8 mouse cellular contexts compared by ENCODE assay signal in the genomic region with DNA sequence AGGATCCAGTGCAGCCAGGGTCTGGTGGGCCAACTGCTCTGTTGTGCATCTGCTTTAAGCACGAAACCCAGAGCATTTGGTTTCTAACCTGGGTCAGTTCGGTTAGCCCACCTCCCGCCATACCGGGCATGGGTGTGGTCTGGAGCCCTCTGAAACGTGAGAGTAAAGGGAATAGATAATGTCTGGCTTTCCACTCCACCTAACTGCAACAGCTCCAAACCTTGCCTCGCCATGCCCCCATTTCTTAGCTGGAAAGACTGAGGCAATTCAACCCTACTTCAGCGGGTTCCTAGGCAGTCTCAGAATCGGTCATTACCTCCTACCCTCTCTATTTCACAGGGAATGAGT. TPM values are rescaled to one million over a fixed set of nuclear protein-coding genes. Genes with fewer than 3 reads are reported as not detected.
DNase-seq lines count a peak whose midpoint lies in the region; ATAC-seq and TF ChIP-seq lines count a peak whose summit lies in the region.

No protein-coding gene starts in this region.

- 22% methylated on average over 8 of the region's 8 CpGs for WGBS in thymus, adult 2 months
- WGBS in liver, embryonic 14.5 days (ENCODE audit: insufficient replicate concordance), result 12% methylated on average over 8 of the region's 8 CpGs

- peak; percentile 53 for ATAC-seq in liver, embryonic 14.5 days (ENCODE audit: insufficient read depth)

- DNase-seq in gastrocnemius, adult 2 months, result peak; percentile 19
- no peak for DNase-seq in gastrocnemius, postnatal 14 days
- DNase-seq in thymus, adult 2 months, result no peak
- DNase-seq in thymus, postnatal 4 days, result no peak
- no peak for DNase-seq in liver, embryonic 14.5 days (ENCODE audit: low read depth in 3 of 3, low spot score in 3 of 3)
- DNase-seq in urinary bladder, postnatal 4 days (ENCODE audit: low spot score in 2 of 2), result no peak
- no peak for DNase-seq in adrenal gland, postnatal 25 days
- no peak for DNase-seq in kidney, adult 8-10 months

- no peak for TF ChIP-seq CTCF in gastrocnemius, adult 2 months (IDR thresholded peaks at IDR 0.05)
- no peak for TF ChIP-seq CTCF in thymus, adult 2 months (IDR thresholded peaks at IDR 0.05; ENCODE audit: borderline replicate concordance, control insufficient read depth, extremely low read depth, insufficient read depth, low read length, poor library complexity)
- TF ChIP-seq CTCF in liver, embryonic 14.5 days (IDR thresholded peaks at IDR 0.05; ENCODE audit: low read depth), result no peak

- H3K27me3 ChIP-seq in thymus, adult 2 months (ENCODE audit: control insufficient read depth, insufficient read depth, low read length), result no peaks in the 10 kb centered on the region
- no peaks in the 10 kb centered on the region for H3K27me3 ChIP-seq in liver, embryonic 14.5 days (ENCODE audit: control insufficient read depth, insufficient read depth, low read length)

- no peak for TF ChIP-seq EP300 in liver, embryonic 14.5 days (IDR thresholded peaks at IDR 0.05; ENCODE audit: low read depth)

- TF ChIP-seq POLR2A in thymus, adult 2 months (IDR thresholded peaks at IDR 0.05; ENCODE audit: control insufficient read depth, extremely low read depth, insufficient read depth, low read length, poor library complexity), result no peak

- intact Hi-C loops in gastrocnemius, adult 2 months (cut with DNase I), result no loop called here
- intact Hi-C loops in gastrocnemius, postnatal 14 days (cut with DNase I; ENCODE audit: low total_unique reads), result no loop called here

- H3K27ac ChIP-seq in gastrocnemius, adult 2 months, result peak overlapping the region; percentile 86
- no peak overlapping the region for H3K27ac ChIP-seq in thymus, adult 2 months (ENCODE audit: control insufficient read depth, insufficient read depth, low read length)
- no peak overlapping the region for H3K27ac ChIP-seq in liver, embryonic 14.5 days

- H3K9ac ChIP-seq in liver, embryonic 14.5 days (replicated peaks), result peak overlapping the region; percentile 65

- peak overlapping the region; percentile 90 for H3K4me3 ChIP-seq in gastrocnemius, adult 2 months
- peak overlapping the region; percentile 68 for H3K4me3 ChIP-seq in thymus, adult 2 months (ENCODE audit: control insufficient read depth, insufficient read depth, low read length)
- peak overlapping the region; percentile 71 to 82 for H3K4me3 ChIP-seq in liver, embryonic 14.5 days (ENCODE audit: insufficient read depth in 1 of 2, low read depth in 2 of 2, low read length in 2 of 2)

- H3K4me1 ChIP-seq in thymus, adult 2 months (replicated peaks; ENCODE audit: control insufficient read depth, insufficient read depth, low read length), result peaks cover 23% of the 10 kb centered on the region
- peaks cover 6 to 19% of the 10 kb centered on the region in 2 experiments; a peak in 3 of 4 replicates for H3K4me1 ChIP-seq in liver, embryonic 14.5 days (replicated peaks; ENCODE audit: control insufficient read depth in 2 of 2, insufficient read depth in 2 of 2, low read length in 1 of 2)

- no peaks in the 10 kb centered on the region for H3K9me3 ChIP-seq in liver, embryonic 14.5 days (ENCODE audit: control insufficient read depth, low read length)

- H3K36me3 ChIP-seq in thymus, adult 2 months (ENCODE audit: control insufficient read depth, insufficient read depth, low read length), result 0 out of 2 replicates have a peak, but pooled peaks cover 4% of the 10 kb centered on the region
- H3K36me3 ChIP-seq in liver, embryonic 14.5 days (replicated peaks; ENCODE audit: control insufficient read depth, insufficient read depth, low read depth), result no peaks in the 10 kb centered on the region

- H3K4me2 ChIP-seq in liver, embryonic 14.5 days (ENCODE audit: low read depth), result peak overlapping the region; percentile 70

RNA-seq across cellular contexts. Expression of a gene that starts 0.4 kb away (rescaled TPM):
- 1 to 10 TPM; 3.5 TPM for total RNA-seq in gastrocnemius, adult 2 months (2021)
- 1 to 10 TPM; 4.5 to 5.0 TPM for total RNA-seq in gastrocnemius, postnatal 14 days (2021)
- 17.4 and 18.2 TPM in 2 replicates for polyA plus RNA-seq in thymus, adult 2 months (2012; rRNA removed)
- polyA plus RNA-seq in liver, embryonic 14.5 days (2012; rRNA removed), result 2.8 and 2.9 TPM in 2 replicates
- 2.5 TPM in 2 replicates for polyA plus RNA-seq in liver, embryonic 14.5 days (2014; fragmentation: Nextera tagmentation; extraction: Ambion mirVana)
- 27.6 and 27.7 TPM in 2 replicates for total RNA-seq in adrenal gland, postnatal 25 days (2021)

RNA-seq across cellular contexts. Expression of a gene that starts 13.9 kb away (rescaled TPM):
- not detected for total RNA-seq in gastrocnemius, adult 2 months (2021)
- not detected for total RNA-seq in gastrocnemius, postnatal 14 days (2021)
- 24.5 and 29.9 TPM in 2 replicates for polyA plus RNA-seq in thymus, adult 2 months (2012; rRNA removed)
- 6.7 and 7.7 TPM in 2 replicates for polyA plus RNA-seq in liver, embryonic 14.5 days (2012; rRNA removed)
- 6.6 and 7.0 TPM in 2 replicates for polyA plus RNA-seq in liver, embryonic 14.5 days (2014; fragmentation: Nextera tagmentation; extraction: Ambion mirVana)
- total RNA-seq in adrenal gland, postnatal 25 days (2021), result 2.0 and 3.9 TPM in 2 replicates

RNA-seq across cellular contexts. Expression of a gene that starts 18.0 kb away (rescaled TPM):
- 10 to 100 TPM; 10.5 to 11.5 TPM for total RNA-seq in gastrocnemius, adult 2 months (2021)
- 1 to 10 TPM; 6.1 to 7.0 TPM for total RNA-seq in gastrocnemius, postnatal 14 days (2021)
- 96.3 and 103 TPM in 2 replicates for polyA plus RNA-seq in thymus, adult 2 months (2012; rRNA removed)
- polyA plus RNA-seq in liver, embryonic 14.5 days (2012; rRNA removed), result 3.8 TPM in 2 replicates
- polyA plus RNA-seq in liver, embryonic 14.5 days (2014; fragmentation: Nextera tagmentation; extraction: Ambion mirVana), result 8.2 and 10.2 TPM in 2 replicates
- total RNA-seq in adrenal gland, postnatal 25 days (2021), result 25.6 and 29.0 TPM in 2 replicates
